Mouse (Mus musculus) cerebellum, adult 2 months (tissue): ENCODE data around the gene Ogfod2. TPM values are rescaled to one million over a fixed set of nuclear protein-coding genes. Genes with fewer than 3 reads are reported as not detected.

ENCODE experiments used
- DNase-seq, 2 experiments: peaks; one replicate each; pipeline ENCODE4 v3.0.0; 2021
- H3K27ac ChIP-seq: fragments of 200-500 bp; 2 replicates; pipeline ENCODE4 v1.5.1; 2012; ENCODE audit warnings: low read length, control low read depth, inconsistent platforms; ENCODE audit not compliant: insufficient read depth
- H3K27me3 ChIP-seq: fragments of 200-500 bp; 2 replicates; pipeline ENCODE4 v1.6.1; 2012; ENCODE audit warnings: inconsistent platforms, mild to moderate bottlenecking, low read length, moderate library complexity; ENCODE audit not compliant: control insufficient read depth, insufficient read depth
- H3K4me1 ChIP-seq: fragments of 200-500 bp; 2 replicates; pipeline ENCODE4 v1.6.1; 2011; ENCODE audit warnings: low read length; ENCODE audit not compliant: control insufficient read depth, insufficient read depth
- H3K4me3 ChIP-seq: fragments of 200-500 bp; replicated peaks from 2 replicates; pipeline ENCODE3; 2011; ENCODE audit warnings: mild to moderate bottlenecking, low read depth, low read length, control low read depth; ENCODE audit not compliant: insufficient read depth
- CTCF ChIP-seq: fragments of 200-500 bp; IDR thresholded peaks from 2 replicates; pipeline ENCODE4 v1.5.1; 2011; ENCODE audit warnings: low read depth, mild to moderate bottlenecking, control low read depth, low read length, moderate library complexity, borderline replicate concordance; ENCODE audit not compliant: insufficient read depth
- POLR2A ChIP-seq: fragments of 200-500 bp; IDR thresholded peaks from 2 replicates; pipeline ENCODE4 v1.6.1; 2011; ENCODE audit warnings: low read length, control low read depth, borderline replicate concordance; ENCODE audit not compliant: insufficient read depth
- WGBS: fragments of 180-500 bp; shearing (Covaris S2); methylation state at CpG from one replicate; pipeline ENCODE4 v1.1.7; 2018; 5-methylcytosine and 5-hydroxymethylcytosine counted together
- polyA plus RNA-seq: library from polyadenylated mRNA; depleted of rRNA; stranded (reverse); fragments of >200 nt; gene quantifications from 2 replicates; pipeline ENCODE4 v1.2.3, GENCODE M21; 2012

Gene Ogfod2
- polyA plus RNA-seq, 1 experiment = 52.7 TPM

- Histone ChIP-seq H3K4me1 (peaks cover 16% of the 10 kb centered on the region), H3K27me3 (no peaks in the 10 kb centered on the region), H3K4me3 (no peak overlapping the region), H3K27ac (no peak overlapping the region)
- peak; percentile 53 to 72 for DNase-seq
- no peak for TF ChIP-seq CTCF
- TF ChIP-seq POLR2A = no peak
- 36% methylated on average over 9 of the region's 9 CpGs for WGBS
These were observed 33.2 kb upstream of the Ogfod2 start for GRCm38 (mm10) chr5:124078794-124079416.

GRCm38 (mm10) chr5:124079880-124080279 is 32.2 kb upstream of the Ogfod2 start:
- Histone ChIP-seq H3K27me3 (no peaks in the 10 kb centered on the region), H3K27ac (no peak overlapping the region), H3K4me1 (peaks cover 16% of the 10 kb centered on the region), H3K4me3 (no peak overlapping the region)
- TF ChIP-seq POLR2A = no peak
- no peak for TF ChIP-seq CTCF
- WGBS = 89% methylated on average over 17 of the region's 17 CpGs
- no peak for DNase-seq

- H3K4me1 ChIP-seq = peaks cover 16% of the 10 kb centered on the region
- H3K27me3 ChIP-seq = no peaks in the 10 kb centered on the region
- no peak for DNase-seq
- no peak overlapping the region for H3K4me3 ChIP-seq
- TF ChIP-seq POLR2A = no peak
- TF ChIP-seq CTCF = no peak
- 80% methylated on average over 10 of the region's 10 CpGs for WGBS
- H3K27ac ChIP-seq = no peak overlapping the region
These were observed 29.6 kb upstream of the Ogfod2 start for GRCm38 (mm10) chr5:124082447-124082846.

- no peak for TF ChIP-seq POLR2A
- no peak for TF ChIP-seq CTCF
- H3K4me1 ChIP-seq = peaks cover 13% of the 10 kb centered on the region
- no peak overlapping the region for H3K4me3 ChIP-seq
- WGBS = 72% methylated on average over 17 of the region's 17 CpGs
- DNase-seq = no peak
- no peak overlapping the region for H3K27ac ChIP-seq
- no peaks in the 10 kb centered on the region for H3K27me3 ChIP-seq
These were observed 29.0 kb upstream of the Ogfod2 start for GRCm38 (mm10) chr5:124082941-124083688.

GRCm38 (mm10) chr5:124083850-124084587 is 28.1 kb upstream of the Ogfod2 start:
- no peak for DNase-seq
- TF ChIP-seq CTCF = no peak
- TF ChIP-seq POLR2A = no peak
- Histone ChIP-seq H3K4me3 (no peak overlapping the region), H3K4me1 (peaks cover 5% of the 10 kb centered on the region), H3K27ac (no peak overlapping the region), H3K27me3 (no peaks in the 10 kb centered on the region)
- 74% methylated on average over 14 of the region's 14 CpGs for whole genome bisulfite sequencing

- 26% methylated on average over 11 of the region's 11 CpGs for WGBS
- peak; percentile 77 to 87 for DNase-seq
- TF ChIP-seq CTCF = peak; percentile 99
- no peak for TF ChIP-seq POLR2A
- H3K4me3 ChIP-seq = no peak overlapping the region
- H3K27me3 ChIP-seq = no peaks in the 10 kb centered on the region
- H3K4me1 ChIP-seq = no peaks in the 10 kb centered on the region; the same call in 1 of the 2 replicates
- H3K27ac ChIP-seq = no peak overlapping the region
These were observed 27.4 kb upstream of the Ogfod2 start for GRCm38 (mm10) chr5:124084588-124085173.

GRCm38 (mm10) chr5:124085513-124085912 is 26.6 kb upstream of the Ogfod2 start:
- no peaks in the 10 kb centered on the region for H3K27me3 ChIP-seq
- WGBS = 77% methylated on average over 3 of the region's 3 CpGs
- no peak for DNase-seq

GRCm38 (mm10) chr5:124086876-124087275 is 25.2 kb upstream of the Ogfod2 start:
- Histone ChIP-seq H3K27ac (no peak overlapping the region), H3K4me3 (no peak overlapping the region), H3K27me3 (no peaks in the 10 kb centered on the region), H3K4me1 (no peaks in the 10 kb centered on the region)
- no peak for DNase-seq
- TF ChIP-seq POLR2A (no peak), CTCF (no peak)
- 54% methylated on average over 4 of the region's 4 CpGs for WGBS

More at GRCm38 (mm10) chr5:124085513-124085912, 26.6 kb upstream of the Ogfod2 start:
- no peak overlapping the region for H3K4me3 ChIP-seq
- H3K4me1 ChIP-seq = no peaks in the 10 kb centered on the region
- TF ChIP-seq POLR2A (no peak), CTCF (no peak)
- no peak overlapping the region for H3K27ac ChIP-seq
